Mouse (Mus musculus) liver, embryonic 15.5 days (tissue): ENCODE data around the gene Fcnb. TPM values are rescaled to one million over a fixed set of nuclear protein-coding genes. Genes with fewer than 3 reads are reported as not detected.

Source experiments
- polyA plus RNA-seq: library from polyadenylated mRNA; unstranded; fragments of >200 nt; fragmentation: Nextera tagmentation; extraction: Ambion mirVana; gene quantifications from 2 replicates; pipeline ENCODE4 v1.2.1, GENCODE M21; 2015

Fcnb gene
- polyA plus RNA-seq, 1 experiment from 2014 or later: 63.9 TPM

Other genes with a start within 250 kb of the Fcnb start
- 11.2 and 12.7 TPM in 2 replicates for gene Col5a1, start 198.5 kb downstream of the Fcnb start, polyA plus RNA-seq
- gene Olfm1, start 108.1 kb upstream of the Fcnb start, polyA plus RNA-seq: 1.4 and 1.8 TPM in 2 replicates